Mouse (Mus musculus) midbrain, embryonic 16.5 days (tissue): ENCODE measurements around the gene Dtnbp1. TPM values are rescaled to one million over a fixed set of nuclear protein-coding genes. Genes with fewer than 3 reads are reported as not detected.

ENCODE experiments used
- ATAC-seq: fragments of 200-750 bp; cut with Nextera tagmentation; 2 replicates; pipeline ENCODE4 v1.8.0; 2017; ENCODE audit warnings: moderate TSS enrichment
- H3K27ac ChIP-seq: fragments of 300-500 bp; sonication (generic); 2 replicates; pipeline ENCODE4 v1.5.1; 2014; ENCODE audit warnings: mild to moderate bottlenecking, low read length, mixed read lengths
- H3K27me3 ChIP-seq: fragments of 300-500 bp; sonication (generic); 2 replicates; pipeline ENCODE4 v1.6.1; 2014; ENCODE audit warnings: low read depth, low read length, mixed read lengths; ENCODE audit not compliant: control insufficient read depth, insufficient read depth
- H3K36me3 ChIP-seq: fragments of 300-500 bp; sonication (generic); 2 replicates; pipeline ENCODE4 v1.6.1; 2014; ENCODE audit warnings: mild to moderate bottlenecking, low read length, moderate library complexity, mixed read lengths; ENCODE audit not compliant: control insufficient read depth, insufficient read depth
- H3K4me1 ChIP-seq: fragments of 300-500 bp; sonication (generic); 2 replicates; pipeline ENCODE4 v1.6.1; 2014; ENCODE audit warnings: mild to moderate bottlenecking, low read length, mixed read lengths; ENCODE audit not compliant: control insufficient read depth, insufficient read depth
- H3K4me2 ChIP-seq: fragments of 300-500 bp; sonication (generic); 2 replicates; pipeline ENCODE4 v1.6.1; 2014; ENCODE audit warnings: mild to moderate bottlenecking, low read length, mixed read lengths
- H3K4me3 ChIP-seq: fragments of 300-500 bp; sonication (generic); 2 replicates; pipeline ENCODE4 v1.5.1; 2014; ENCODE audit warnings: low read depth, mild to moderate bottlenecking, low read length, moderate library complexity, mixed read lengths
- H3K9ac ChIP-seq: fragments of 300-500 bp; sonication (generic); 2 replicates; pipeline ENCODE4 v1.6.1; 2014; ENCODE audit warnings: low read depth, low read length, mixed read lengths
- H3K9me3 ChIP-seq: fragments of 300-500 bp; sonication (generic); replicated peaks from 2 replicates; pipeline ENCODE4 v1.6.1; 2014; ENCODE audit warnings: mild to moderate bottlenecking, low read length, mixed read lengths; ENCODE audit not compliant: control insufficient read depth, poor library complexity, severe bottlenecking
- WGBS: fragments of 180-500 bp; shearing (Covaris S2); extraction: QIAGEN DNeasy Blood & Tissue Kit; methylation state at CpG from one replicate; pipeline ENCODE4 v1.1.7; 2014; 5-methylcytosine and 5-hydroxymethylcytosine counted together
- polyA plus RNA-seq: library from polyadenylated mRNA; unstranded; fragments of >200 nt; fragmentation: Nextera tagmentation; extraction: Ambion mirVana; gene quantifications from 2 replicates; pipeline ENCODE4 v1.2.1, GENCODE M21; 2015

Gene Dtnbp1
- polyA plus RNA-seq, 1 experiment from 2014 or later: 136 TPM

- ATAC-seq: no peak
- peaks cover 25% of the 10 kb centered on the region for H3K36me3 ChIP-seq
- WGBS: 93% methylated on average over 3 of the region's 3 CpGs
Observed at GRCm38 (mm10) chr13:44924042-44924441, 77.9 kb downstream of the Dtnbp1 start.

GRCm38 (mm10) chr13:44921721-44922120 is 80.2 kb downstream of the Dtnbp1 start:
- Histone ChIP-seq H3K27me3 (no peaks in the 10 kb centered on the region), H3K4me2 (no peak overlapping the region), H3K36me3 (peaks cover 36% of the 10 kb centered on the region), H3K27ac (no peak overlapping the region), H3K4me3 (no peak overlapping the region), H3K9me3 (no peaks in the 10 kb centered on the region), H3K9ac (no peak overlapping the region), H3K4me1 (no peaks in the 10 kb centered on the region)
- 95% methylated on average over 5 of the region's 5 CpGs for WGBS
- ATAC-seq: no peak

More at GRCm38 (mm10) chr13:44924042-44924441, 77.9 kb downstream of the Dtnbp1 start:
- Histone ChIP-seq H3K9ac (no peak overlapping the region), H3K9me3 (no peaks in the 10 kb centered on the region), H3K27me3 (no peaks in the 10 kb centered on the region), H3K4me3 (no peak overlapping the region), H3K27ac (no peak overlapping the region), H3K4me2 (no peak overlapping the region), H3K4me1 (no peaks in the 10 kb centered on the region)

DNA sequence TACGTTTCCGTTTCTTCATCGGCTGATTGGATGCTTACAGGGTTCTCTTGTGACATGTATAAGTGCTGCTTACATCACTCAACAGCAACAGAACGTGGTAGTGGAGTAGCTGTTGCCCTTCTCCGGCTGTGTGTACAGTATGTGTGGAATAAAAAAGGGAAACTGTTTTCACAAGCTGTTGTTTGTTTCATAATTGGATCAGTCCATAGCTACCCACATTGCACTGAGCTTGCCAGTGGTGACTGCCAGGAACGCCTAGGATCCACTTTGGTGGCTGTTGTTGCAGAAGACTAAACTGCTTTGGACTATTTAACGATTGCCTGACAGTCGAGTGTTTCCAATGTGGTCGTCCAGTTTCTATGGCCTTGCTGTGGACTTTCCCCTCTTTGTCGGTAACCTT is 80.9 kb downstream of the Dtnbp1 start:
- no peak overlapping the region for H3K4me2 ChIP-seq
- no peaks in the 10 kb centered on the region for H3K27me3 ChIP-seq
- H3K9me3 ChIP-seq: no peaks in the 10 kb centered on the region
- no peaks in the 10 kb centered on the region for H3K4me1 ChIP-seq
- H3K4me3 ChIP-seq: no peak overlapping the region
- H3K9ac ChIP-seq: no peak overlapping the region
- 79% methylated on average over 10 of the region's 10 CpGs for WGBS
- ATAC-seq: no peak
- no peak overlapping the region for H3K27ac ChIP-seq
- peaks cover 42% of the 10 kb centered on the region for H3K36me3 ChIP-seq

- H3K4me3 ChIP-seq: no peak overlapping the region
- H3K9me3 ChIP-seq: no peaks in the 10 kb centered on the region
- H3K27ac ChIP-seq: no peak overlapping the region
- ATAC-seq: no peak
- H3K4me1 ChIP-seq: no peaks in the 10 kb centered on the region
- no peak overlapping the region for H3K9ac ChIP-seq
- H3K36me3 ChIP-seq: peaks cover 42% of the 10 kb centered on the region
- no peak overlapping the region for H3K4me2 ChIP-seq
- H3K27me3 ChIP-seq: no peaks in the 10 kb centered on the region
- WGBS: 92% methylated on average over 2 of the region's 2 CpGs
Observed at GRCm38 (mm10) chr13:44918269-44918668, 83.7 kb downstream of the Dtnbp1 start.

DNA sequence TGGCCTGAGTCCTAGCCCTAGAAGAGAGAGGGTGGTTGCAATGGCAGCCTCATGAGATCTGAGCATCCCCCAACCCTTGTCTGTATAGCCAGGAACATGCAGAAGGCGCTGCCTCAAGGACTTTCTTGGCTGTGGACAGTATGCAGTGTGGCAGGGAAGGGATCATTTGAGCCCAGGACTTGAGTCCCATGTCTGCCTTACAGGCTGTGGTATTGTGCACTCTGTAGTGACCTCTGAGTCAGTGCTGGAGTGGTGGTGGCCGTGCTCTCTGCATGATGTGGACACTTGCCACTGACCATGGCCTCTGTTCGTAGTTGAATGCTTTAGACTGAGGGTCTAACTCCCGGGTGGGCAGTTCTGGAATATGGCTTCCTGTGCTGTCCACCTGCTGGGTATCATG is 84.7 kb downstream of the Dtnbp1 start:
- no peak overlapping the region for H3K4me2 ChIP-seq
- ATAC-seq: no peak
- H3K9me3 ChIP-seq: no peaks in the 10 kb centered on the region
- no peak overlapping the region for H3K4me3 ChIP-seq
- no peak overlapping the region for H3K9ac ChIP-seq
- no peaks in the 10 kb centered on the region for H3K27me3 ChIP-seq
- peaks cover 36% of the 10 kb centered on the region for H3K36me3 ChIP-seq
- no peaks in the 10 kb centered on the region for H3K4me1 ChIP-seq
- H3K27ac ChIP-seq: no peak overlapping the region
- WGBS: 92% methylated on average over 4 of the region's 4 CpGs

GRCm38 (mm10) chr13:44915945-44916344 is 86.0 kb downstream of the Dtnbp1 start:
- H3K36me3 ChIP-seq: peaks cover 34% of the 10 kb centered on the region
- H3K4me1 ChIP-seq: no peaks in the 10 kb centered on the region
- H3K4me3 ChIP-seq: no peak overlapping the region
- no peak overlapping the region for H3K4me2 ChIP-seq
- 73% methylated on average over 4 of the region's 4 CpGs for WGBS
- H3K9ac ChIP-seq: no peak overlapping the region
- H3K27me3 ChIP-seq: no peaks in the 10 kb centered on the region
- H3K27ac ChIP-seq: no peak overlapping the region
- no peak for ATAC-seq
- H3K9me3 ChIP-seq: no peaks in the 10 kb centered on the region

DNA sequence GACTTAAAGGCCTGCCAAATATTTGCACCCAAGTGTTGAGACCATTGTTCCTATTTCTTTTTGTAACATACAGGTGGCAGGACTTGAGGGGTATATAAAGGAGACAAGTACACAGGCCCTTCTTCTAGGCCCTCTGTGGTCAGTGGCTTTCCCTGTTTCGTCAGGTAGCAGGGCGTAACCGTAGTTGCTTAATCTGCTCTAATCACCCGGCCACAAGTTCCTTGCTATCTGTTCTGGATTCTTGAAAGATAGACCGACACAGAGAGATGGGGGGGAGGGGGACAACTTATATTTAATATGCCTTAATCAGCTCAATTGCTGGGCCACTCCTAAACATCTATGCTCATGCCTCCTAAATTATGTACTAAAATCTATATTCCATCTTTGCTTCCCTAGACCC is 86.6 kb downstream of the Dtnbp1 start:
- Histone ChIP-seq H3K27me3 (no peaks in the 10 kb centered on the region), H3K4me1 (no peaks in the 10 kb centered on the region), H3K9me3 (no peaks in the 10 kb centered on the region), H3K4me3 (no peak overlapping the region), H3K4me2 (no peak overlapping the region), H3K9ac (no peak overlapping the region), H3K36me3 (peaks cover 39% of the 10 kb centered on the region), H3K27ac (no peak overlapping the region)
- ATAC-seq: no peak
- 89% methylated on average over 5 of the region's 5 CpGs for WGBS

DNA sequence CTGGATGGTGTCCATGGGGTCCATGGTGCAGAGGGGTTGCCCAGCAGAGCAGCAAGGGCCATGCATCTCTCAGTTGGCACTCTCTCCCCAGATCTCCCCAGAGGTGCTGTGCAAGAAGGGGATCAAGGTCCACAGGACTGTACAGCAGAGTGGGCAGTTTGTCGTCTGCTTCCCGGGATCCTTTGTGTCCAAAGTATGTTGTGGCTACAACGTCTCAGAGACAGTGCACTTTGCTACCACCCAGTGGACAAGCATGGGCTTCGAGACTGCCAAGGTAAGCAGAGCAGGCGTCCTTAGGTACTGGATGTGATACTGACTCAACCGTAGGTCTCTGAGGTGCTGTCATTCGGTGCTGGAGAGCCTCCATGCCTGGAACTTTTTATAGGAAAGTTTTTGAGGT is 88.4 kb downstream of the Dtnbp1 start:
- 0 out of 2 replicates have a peak, but pooled peaks have one; percentile 29 for ATAC-seq
- Histone ChIP-seq H3K4me2 (no peak overlapping the region), H3K36me3 (peaks cover 38% of the 10 kb centered on the region), H3K9ac (no peak overlapping the region), H3K9me3 (no peaks in the 10 kb centered on the region), H3K27ac (no peak overlapping the region), H3K27me3 (no peaks in the 10 kb centered on the region), H3K4me3 (no peak overlapping the region), H3K4me1 (no peaks in the 10 kb centered on the region)
- 54% methylated on average over 7 of the region's 7 CpGs for WGBS

DNA sequence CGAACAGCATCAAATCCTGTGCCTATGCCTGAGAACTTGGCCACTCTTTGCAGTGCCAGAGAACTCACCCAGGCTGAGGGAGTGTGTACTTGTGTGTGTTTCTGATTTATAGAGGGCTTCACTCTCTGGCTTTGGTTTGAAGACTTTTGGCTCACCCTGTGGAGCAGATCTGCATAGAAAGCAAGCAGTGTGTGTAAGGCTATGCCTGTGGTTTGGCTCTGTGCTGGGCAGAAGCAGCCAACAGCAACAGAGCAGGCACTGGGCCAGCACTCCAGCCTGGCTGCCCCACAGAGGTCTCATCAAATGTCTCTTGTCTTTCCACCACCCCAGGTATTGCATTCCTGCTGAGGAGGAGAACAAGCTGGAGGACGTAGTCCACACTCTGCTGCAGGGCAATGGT is 89.1 kb downstream of the Dtnbp1 start:
- H3K36me3 ChIP-seq: peaks cover 37% of the 10 kb centered on the region
- no peaks in the 10 kb centered on the region for H3K9me3 ChIP-seq
- H3K9ac ChIP-seq: no peak overlapping the region
- H3K4me3 ChIP-seq: no peak overlapping the region
- no peak overlapping the region for H3K4me2 ChIP-seq
- no peak overlapping the region for H3K27ac ChIP-seq
- H3K27me3 ChIP-seq: no peaks in the 10 kb centered on the region
- WGBS: 76% methylated on average over 2 of the region's 2 CpGs
- no peaks in the 10 kb centered on the region for H3K4me1 ChIP-seq
- ATAC-seq: 0 out of 2 replicates have a peak, but pooled peaks have one; percentile 44
